Comparison of ENCODE assay signal across 8 mouse cellular contexts in genomic region chr14:47648706-47649630, GRCm38 (mm10). TPM values are rescaled to one million over a fixed set of nuclear protein-coding genes. Genes with fewer than 3 reads are reported as not detected.
A peak's percentile ranks its signal among the peaks of the same experiment; 100 is the strongest.
DNase-seq lines count a peak whose midpoint lies in the region; ATAC-seq lines count a peak whose summit lies in the region.

No protein-coding gene starts in this region.

- H3K27ac ChIP-seq in hindbrain, embryonic 11.5 days (ENCODE audit: low read depth, low read length): peak overlapping the region; percentile 93

- no peaks in the 10 kb centered on the region for H3K36me3 ChIP-seq in hindbrain, embryonic 11.5 days (ENCODE audit: control insufficient read depth, insufficient read depth, low read length)

- no peaks in the 10 kb centered on the region for H3K27me3 ChIP-seq in hindbrain, embryonic 11.5 days (ENCODE audit: control insufficient read depth, insufficient read depth, low read length)

- peak overlapping the region; percentile 92 for H3K9ac ChIP-seq in hindbrain, embryonic 11.5 days (ENCODE audit: low read depth, low read length)

- H3K4me2 ChIP-seq in hindbrain, embryonic 11.5 days (replicated peaks; ENCODE audit: low read depth, low read length): peak overlapping the region; percentile 34

- peak; percentile 96 for ATAC-seq in hindbrain, embryonic 11.5 days (ENCODE audit: low FRiP score)

- H3K4me1 ChIP-seq in hindbrain, embryonic 11.5 days (replicated peaks; ENCODE audit: control insufficient read depth, insufficient read depth, low read length): no peaks in the 10 kb centered on the region

- H3K9me3 ChIP-seq in hindbrain, embryonic 11.5 days (ENCODE audit: control insufficient read depth, low read length): no peaks in the 10 kb centered on the region

- peak; percentile 52 for DNase-seq in MEL-GATA-1-ER (ENCODE audit: extremely low read depth, low read depth)
- peak; percentile 81 for DNase-seq in cerebellum, adult 9-10 months
- peak; percentile 59 to 76 for DNase-seq in frontal cortex, adult 2 months (ENCODE audit: extremely low spot score in 1 of 2, low spot score in 1 of 2)
- peak; percentile 88 for DNase-seq in hindbrain, embryonic 11.5 days (ENCODE audit: low spot score)
- peak; percentile 75 to 82 for DNase-seq in layer of hippocampus, postnatal 14 days (ENCODE audit: low spot score in 2 of 2)
- peak; percentile 85 for DNase-seq in lung, postnatal 10 days
- DNase-seq in ovary, postnatal 36 days (ENCODE audit: low spot score): peak; percentile 85
- peak; percentile 63 for DNase-seq in thymus, postnatal 14 days

- under 1% methylated on average over 71 of the region's 82 CpGs for WGBS in hindbrain, embryonic 11.5 days

- H3K4me3 ChIP-seq in hindbrain, embryonic 11.5 days (ENCODE audit: low read depth, low read length): peak overlapping the region; percentile 95

RNA-seq across cellular contexts. Expression of gene Ktn1, which starts 0.7 kb away (rescaled TPM):
- polyA plus RNA-seq in frontal cortex, adult 2 months (2012; rRNA removed): 52.6 and 61.2 TPM in 2 replicates
- 92.3 and 113 TPM in 2 replicates for polyA plus RNA-seq in hindbrain, embryonic 11.5 days (2014; fragmentation: Nextera tagmentation; extraction: Ambion mirVana)
- total RNA-seq in layer of hippocampus, postnatal 14 days (2021): 10 to 100 TPM; 79.9 to 96.3 TPM

Comparison
In these comparisons a context has a peak if more than half of its experiments do, and no peak if none do; other contexts are left out.
1. Peak in every context shown above with its lines: DNase-seq, ATAC-seq, H3K4me3 ChIP-seq and H3K27ac ChIP-seq.